Mouse (Mus musculus) heart, adult 2 months (tissue): ENCODE measurements around the gene Rgl1.

Source experiments
- CTCF ChIP-seq: fragments of 200-600 bp; IDR thresholded peaks from 2 replicates; pipeline ENCODE4 v1.8.1; 2022; ENCODE audit warnings: antibody characterized with exemption, mild to moderate bottlenecking, moderate library complexity
- EP300 ChIP-seq: fragments of 200-500 bp; IDR thresholded peaks from 2 replicates; pipeline ENCODE4 v1.6.1; 2011; ENCODE audit warnings: low read depth, low read length, control low read depth; ENCODE audit not compliant: insufficient read depth
- POLR2A ChIP-seq: fragments of 200-500 bp; IDR thresholded peaks from 2 replicates; pipeline ENCODE4 v1.6.1; 2011; ENCODE audit warnings: mild to moderate bottlenecking, low read depth, low read length, control low read depth; ENCODE audit not compliant: insufficient read depth

- TF ChIP-seq CTCF, result no peak
- no peak for TF ChIP-seq EP300
- no peak for TF ChIP-seq POLR2A
These were observed 96.5 kb downstream of the Rgl1 start for GRCm38 (mm10) chr1:152669446-152670180.
